Mouse (Mus musculus): ENCODE data around the gene Sppl2c.
"Not testable (repeated sequence)": the region's sequence is repeated elsewhere in the genome, so short reads cannot be mapped to it uniquely, and the experiment has no call there.

The Sppl2c gene

DNA sequence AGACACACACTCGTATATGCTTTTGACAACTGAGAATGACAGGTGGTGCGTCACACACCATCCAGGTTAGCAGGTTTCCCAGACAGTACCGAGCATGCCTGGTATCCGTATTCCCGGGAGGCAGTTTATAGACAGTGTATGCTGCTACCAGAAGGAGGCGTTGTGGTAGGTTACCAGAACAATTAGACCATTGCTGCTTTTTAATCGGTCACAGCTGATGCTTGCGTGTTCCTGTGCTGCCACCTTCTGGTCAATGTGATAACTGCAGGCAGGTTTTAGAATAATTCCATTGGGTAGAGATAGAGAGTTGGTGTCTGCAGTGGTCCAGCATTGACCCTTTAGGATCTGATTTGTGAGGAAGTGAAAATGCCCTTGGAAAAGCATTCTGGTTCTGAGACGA is 9.7 kb downstream of the Sppl2c start:
- CTCF ChIA-PET = no interaction called here

GRCm38 (mm10) chr11:104197861-104198260 is 11.7 kb downstream of the Sppl2c start:
- CTCF ChIA-PET = no interaction called here

DNA sequence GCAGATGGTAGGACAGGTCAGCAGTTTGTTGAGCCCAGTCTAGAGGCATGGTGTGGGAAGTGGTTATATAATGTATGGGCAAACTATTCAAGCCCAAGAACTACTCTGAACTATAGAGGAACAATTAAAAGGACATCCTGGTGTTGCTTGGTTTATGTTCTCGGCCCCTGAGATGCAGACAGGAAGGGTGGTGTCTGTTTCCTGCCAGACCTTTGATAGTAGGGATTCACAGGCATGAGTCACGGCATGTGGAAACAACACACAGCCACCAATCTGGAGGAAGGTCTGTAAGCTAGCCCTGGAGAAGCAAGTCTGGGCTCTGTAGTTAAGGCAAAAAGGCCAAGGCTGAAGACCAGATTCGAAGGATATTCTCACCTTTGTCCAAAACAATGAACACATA is 17.1 kb downstream of the Sppl2c start:
- CTCF ChIA-PET = no interaction called here

GRCm38 (mm10) chr11:104206573-104206972 is 20.4 kb downstream of the Sppl2c start:
- CTCF ChIA-PET = no interaction called here

GRCm38 (mm10) chr11:104209041-104209440 is 22.9 kb downstream of the Sppl2c start:
- CTCF ChIA-PET = no interaction called here

DNA sequence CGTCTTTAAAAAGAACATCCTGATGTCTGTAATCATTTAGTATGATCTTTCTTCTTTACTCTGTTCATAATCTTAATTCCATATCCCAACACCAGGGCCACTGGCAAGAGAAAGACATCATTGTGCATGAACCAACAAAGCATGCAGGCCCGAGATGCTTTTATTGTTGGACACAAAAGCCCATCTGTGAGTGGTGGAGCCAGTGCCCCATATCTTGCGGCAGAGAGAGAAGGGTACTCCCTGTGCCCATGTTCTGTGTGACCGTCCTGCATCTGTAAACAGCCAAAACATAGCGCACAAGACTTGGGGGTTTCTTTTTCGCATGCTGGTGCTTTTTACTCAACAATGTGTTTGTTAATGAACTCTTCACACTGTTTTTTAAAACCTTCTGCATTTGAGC is 25.1 kb downstream of the Sppl2c start:
- CTCF ChIA-PET = no interaction called here

DNA sequence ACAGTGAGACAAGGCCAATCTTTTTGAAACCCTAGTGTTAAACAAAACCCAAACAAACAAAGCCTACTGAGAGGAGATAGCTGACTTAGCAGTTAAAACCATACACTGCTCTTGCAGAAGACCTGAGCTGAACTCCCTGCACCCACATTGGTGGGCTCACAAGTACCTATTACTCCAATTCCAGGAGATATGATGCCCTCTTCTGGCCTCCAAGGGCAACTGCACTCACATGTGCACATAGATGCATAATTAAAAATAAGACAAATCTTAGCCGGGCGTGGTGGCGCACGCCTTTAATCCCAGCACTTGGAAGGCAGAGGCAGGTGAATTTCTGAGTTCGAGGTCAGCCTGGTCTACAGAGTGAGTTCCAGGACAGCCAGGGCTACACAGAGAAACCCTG is 28.0 kb downstream of the Sppl2c start:
- CTCF ChIA-PET = not testable (repeated sequence)

- CTCF ChIA-PET = interaction anchor here (0.6 kb wide), 1 partner anchor 168 kb away, joined by 4 read pairs; no protein-coding TSS in a partner anchor
These were observed 31.9 kb downstream of the Sppl2c start for GRCm38 (mm10) chr11:104218075-104218474.

GRCm38 (mm10) chr11:104220291-104220690 is 34.2 kb downstream of the Sppl2c start:
- CTCF ChIA-PET = no interaction called here

GRCm38 (mm10) chr11:104221751-104222150 is 35.6 kb downstream of the Sppl2c start:
- CTCF ChIA-PET = no interaction called here

DNA sequence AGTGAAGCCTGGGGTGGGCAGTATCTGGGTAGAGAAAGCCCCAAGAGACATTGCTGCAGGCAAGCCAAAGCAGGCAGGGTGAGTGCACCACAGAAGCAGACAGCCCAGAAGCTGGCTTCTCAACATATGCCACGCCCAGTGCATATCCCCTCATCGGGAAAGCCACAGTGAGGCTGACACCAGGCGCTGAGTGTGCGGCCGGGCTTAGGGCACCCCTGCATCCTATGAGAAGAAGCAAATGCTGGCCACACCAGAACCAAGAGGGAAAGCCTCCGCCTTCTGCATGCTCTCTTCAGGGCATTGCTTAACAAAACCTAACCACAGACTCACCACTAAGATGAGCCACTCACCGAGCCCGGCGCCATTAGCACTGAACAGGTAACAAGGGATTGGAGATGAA is 37.2 kb downstream of the Sppl2c start:
- CTCF ChIA-PET = no interaction called here

DNA sequence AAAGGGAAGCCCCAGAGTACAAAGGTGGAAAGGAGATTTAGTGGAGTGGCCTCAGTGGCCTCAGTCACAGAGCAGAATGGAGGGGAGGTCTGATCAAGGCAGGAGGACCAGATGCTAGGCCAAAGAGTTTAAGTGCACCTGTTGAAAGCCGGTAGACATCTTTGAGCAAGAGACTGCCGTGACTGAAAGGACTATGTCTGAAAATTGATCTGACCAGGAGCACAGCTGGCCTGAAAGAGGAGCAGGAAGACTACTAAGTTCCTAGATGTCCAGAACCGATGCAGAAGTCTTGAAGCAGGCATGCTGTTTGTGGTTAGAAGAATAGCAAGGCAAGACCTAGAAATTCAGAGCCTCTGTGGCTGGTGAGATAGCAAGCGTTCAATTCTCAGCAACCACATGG is 43.3 kb downstream of the Sppl2c start:
- CTCF ChIA-PET = no interaction called here

GRCm38 (mm10) chr11:104230066-104230778 is 44.1 kb downstream of the Sppl2c start:
- CTCF ChIA-PET = interaction anchor here (0.6 kb wide), 1 partner anchor 58 kb away, joined by 8 read pairs; no protein-coding TSS in a partner anchor

- CTCF ChIA-PET = no interaction called here
These were observed 45.1 kb downstream of the Sppl2c start, which contains the start of gene Mapt for GRCm38 (mm10) chr11:104231041-104231911. Mapt (plus strand) TSS chr11:104231390.

- CTCF ChIA-PET = no interaction called here
These were observed 46.3 kb downstream of the Sppl2c start for GRCm38 (mm10) chr11:104232141-104233061.

- CTCF ChIA-PET = no interaction called here
These were observed 47.0 kb downstream of the Sppl2c start for GRCm38 (mm10) chr11:104233101-104233500.

DNA sequence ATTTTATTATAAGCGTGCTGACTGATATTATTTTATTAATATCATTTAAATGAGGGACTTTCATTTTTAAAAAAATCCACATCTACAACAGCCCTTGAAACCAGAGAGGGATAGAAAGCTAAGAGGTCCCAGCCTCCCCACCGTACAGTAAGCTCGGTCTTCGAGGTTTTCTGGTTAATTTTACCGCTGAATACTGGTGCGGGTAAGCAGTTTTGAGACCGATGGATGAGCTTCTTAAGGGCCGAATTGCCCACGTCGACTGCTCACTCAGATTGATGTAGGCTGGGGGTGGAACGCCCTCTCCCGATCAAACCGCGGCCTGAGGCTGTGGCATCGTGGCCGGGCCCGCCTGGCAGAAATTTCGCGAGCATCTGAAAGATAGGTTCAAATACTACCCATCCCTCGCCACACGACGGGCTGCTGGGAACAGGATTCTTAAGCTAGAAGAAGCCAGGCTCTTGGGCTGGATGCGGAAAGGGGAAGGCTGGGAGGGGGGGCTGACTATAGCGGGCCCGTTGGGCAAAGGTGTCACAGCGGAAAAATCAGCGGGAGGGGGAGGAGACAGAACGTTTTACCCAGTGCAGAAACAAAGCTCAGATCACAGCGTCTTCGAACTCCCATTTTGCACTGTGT is 47.6 kb downstream of the Sppl2c start:
- CTCF ChIA-PET = no interaction called here

DNA sequence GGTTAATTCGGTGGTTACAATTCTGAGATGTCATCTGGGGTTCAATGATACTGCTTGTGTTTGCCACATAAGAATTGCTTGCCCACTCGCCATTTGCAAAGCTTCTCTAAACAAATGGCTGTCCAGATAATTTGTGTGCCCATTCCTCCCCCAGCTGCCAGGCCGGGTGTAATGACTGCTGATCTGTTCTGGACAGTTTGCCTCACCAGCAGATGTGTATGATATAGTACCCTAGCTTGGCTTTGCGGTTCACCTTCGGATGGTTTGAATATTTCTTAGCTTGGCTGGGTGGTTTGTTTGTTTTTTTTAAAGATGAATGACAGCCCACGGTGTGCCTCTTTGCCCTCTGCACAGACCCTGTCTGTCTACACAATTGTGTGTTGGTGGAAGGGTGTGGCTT is 48.6 kb downstream of the Sppl2c start:
- CTCF ChIA-PET = no interaction called here

DNA sequence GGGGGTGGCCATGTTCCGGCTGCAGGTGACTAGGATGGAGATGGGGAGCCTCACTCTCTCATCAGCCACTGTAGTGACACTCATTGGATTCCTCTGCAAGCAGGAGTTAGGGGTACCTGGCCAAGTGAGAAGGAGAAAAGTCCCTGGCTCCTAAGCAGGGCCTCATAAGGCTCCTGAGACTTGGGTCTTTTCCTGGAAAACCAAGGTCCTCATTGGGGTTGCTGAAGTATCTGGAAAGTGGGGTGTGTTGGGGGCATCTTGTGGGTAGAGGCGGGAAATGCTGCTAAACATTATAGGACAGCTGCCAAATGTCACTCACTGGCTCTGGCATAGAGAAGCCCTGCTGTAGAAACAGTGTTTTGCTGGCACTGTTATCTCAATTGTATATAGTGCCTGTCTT is 49.8 kb downstream of the Sppl2c start:
- CTCF ChIA-PET = no interaction called here

DNA sequence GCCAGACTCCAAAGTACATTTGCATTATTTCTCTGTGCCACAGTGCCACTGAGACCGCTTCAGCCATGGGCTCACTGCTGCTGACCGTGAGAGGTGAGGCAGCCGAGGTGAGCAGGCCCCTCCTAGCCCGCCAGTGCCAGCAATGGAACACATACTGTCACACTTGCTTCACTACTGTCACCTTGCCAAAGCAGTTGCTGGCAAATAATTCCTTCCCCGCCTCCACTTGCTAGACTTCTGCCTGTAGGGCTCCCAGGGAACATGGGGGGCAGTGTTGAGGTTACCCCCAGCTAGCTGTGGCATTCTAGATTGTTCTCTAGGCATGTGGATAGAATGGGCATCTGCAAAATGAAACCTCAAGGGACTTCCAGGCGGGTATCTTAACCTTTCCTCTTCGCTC is 51.1 kb downstream of the Sppl2c start:
- CTCF ChIA-PET = no interaction called here

GRCm38 (mm10) chr11:104237958-104238747 is 52.0 kb downstream of the Sppl2c start:
- CTCF ChIA-PET = no interaction called here
